Mouse (Mus musculus) CH12.LX (cell line): ENCODE results near the gene Krt20.

Experiments used
- CTCF ChIP-seq, 2 experiments: IDR thresholded peaks in 1 of 2; conservative IDR thresholded peaks in 1 of 2; 2 replicates each; pipeline ENCODE4 v1.5.1; 2011 to 2012; ENCODE audit warnings: low read depth in 2 of 2, low read length in 2 of 2, improper control_type of control experiment in 1 of 2, inconsistent platforms in 1 of 2, mild to moderate bottlenecking in 1 of 2, moderate library complexity in 1 of 2
- EP300 ChIP-seq: IDR thresholded peaks from 2 replicates; pipeline ENCODE4 v1.6.1; 2011; ENCODE audit warnings: low read length, improper control_type of control experiment
- ETS1 ChIP-seq: conservative IDR thresholded peaks from 2 replicates; pipeline ENCODE4 v1.6.1; 2012; ENCODE audit warnings: low read depth, mild to moderate bottlenecking, inconsistent platforms, low read length, improper control_type of control experiment, moderate library complexity
- GABPA ChIP-seq: IDR thresholded peaks from 2 replicates; pipeline ENCODE4 v1.6.1; 2012; ENCODE audit warnings: low read depth, low read length, improper control_type of control experiment, inconsistent platforms; ENCODE audit not compliant: insufficient replicate concordance
- HCFC1 ChIP-seq: IDR thresholded peaks from 2 replicates; pipeline ENCODE4 v1.6.1; 2012; ENCODE audit warnings: low read depth, mild to moderate bottlenecking, inconsistent platforms, low read length, improper control_type of control experiment
- MYC ChIP-seq: IDR thresholded peaks from 2 replicates; pipeline ENCODE4 v1.6.1; 2011; ENCODE audit warnings: low read depth, mild to moderate bottlenecking, improper control_type of control experiment, low read length
- POLR2A ChIP-seq: IDR thresholded peaks from 2 replicates; pipeline ENCODE4 v1.6.1; 2011; ENCODE audit warnings: low read depth, mild to moderate bottlenecking, improper control_type of control experiment, low read length
- POLR2AphosphoS2 ChIP-seq: IDR thresholded peaks from 2 replicates; pipeline ENCODE4 v1.6.1; 2011; ENCODE audit warnings: low read depth, low read length, improper control_type of control experiment
- TBP ChIP-seq: conservative IDR thresholded peaks from 2 replicates; pipeline ENCODE4 v1.6.1; 2011; ENCODE audit warnings: low read depth, low read length, improper control_type of control experiment
- UBTF ChIP-seq: IDR thresholded peaks from 2 replicates; pipeline ENCODE4 v1.6.1; 2012; ENCODE audit warnings: low read depth, mild to moderate bottlenecking, inconsistent platforms, low read length, improper control_type of control experiment, moderate library complexity
- USF2 ChIP-seq: conservative IDR thresholded peaks from 2 replicates; pipeline ENCODE4 v1.6.1; 2011; ENCODE audit warnings: low read depth, low read length, improper control_type of control experiment
- ZC3H11A ChIP-seq: IDR thresholded peaks from 2 replicates; pipeline ENCODE4 v1.6.1; 2012; ENCODE audit warnings: low read depth, mild to moderate bottlenecking, inconsistent platforms, low read length, improper control_type of control experiment
- ZNF384 ChIP-seq: IDR thresholded peaks from 2 replicates; pipeline ENCODE4 v1.6.1; 2012; ENCODE audit warnings: low read depth, low read length, improper control_type of control experiment, inconsistent platforms

GRCm38 (mm10) chr11:99466316-99466715 is 28.4 kb upstream of the Krt20 start:
- TF ChIP-seq ETS1 (no peak), MYC (no peak), ZC3H11A (no peak), POLR2A (no peak), UBTF (no peak), TBP (no peak), GABPA (no peak), CTCF (conservative IDR thresholded peaks at IDR 0.05 in 1 of 2, IDR thresholded peaks at IDR 0.05 in 1 of 2; ENCODE audit: low read depth in 2 of 2, low read length in 2 of 2) (no peak), USF2 (no peak), EP300 (no peak), HCFC1 (no peak), POLR2AphosphoS2 (no peak), ZNF384 (no peak)
